Mouse (Mus musculus): ENCODE measurements around the gene Prom1. TPM values are rescaled to one million over a fixed set of nuclear protein-coding genes. Genes with fewer than 3 reads are reported as not detected.
A peak's percentile ranks its signal among the peaks of the same experiment; 100 is the strongest.
"Not testable (repeated sequence)": the region's sequence is repeated elsewhere in the genome, so short reads cannot be mapped to it uniquely, and the experiment has no call there.

Prom1 gene
- total RNA-seq (2021) = 10 to 100 TPM; 17.9 to 18.3 TPM
- long read RNA-seq, experiment 1, transcript Prom1-203 (27 exons, 3,664 nt) = major isoform, 5 of 13 reads
- long read RNA-seq, experiment 1, partial matches to known transcripts = 1 of 13 reads
- long read RNA-seq, experiment 1, other reads (novel, unspliced or antisense) = 7 of 13 reads
- long read RNA-seq, experiment 2, transcript Prom1-203 (27 exons, 3,664 nt) = major isoform, 7 of 12 reads
- long read RNA-seq, experiment 2, partial matches to known transcripts = 0 of 12 reads
- long read RNA-seq, experiment 2, other reads (novel, unspliced or antisense) = 5 of 12 reads

GRCm38 (mm10) chr5:44101231-44102110 is at the start of gene Prom1:
Gene Prom1 (minus strand): TSS chr5:44102032.
- Histone ChIP-seq H3K27ac (peak within 1 kb of the TSS; percentile 75), H3K4me3 (peak within 1 kb of the TSS; percentile 61)
- DNase-seq (ENCODE audit: low spot score in 2 of 2) = no peak
- no peak for TF ChIP-seq CTCF (conservative IDR thresholded peaks at IDR 0.05)

DNA sequence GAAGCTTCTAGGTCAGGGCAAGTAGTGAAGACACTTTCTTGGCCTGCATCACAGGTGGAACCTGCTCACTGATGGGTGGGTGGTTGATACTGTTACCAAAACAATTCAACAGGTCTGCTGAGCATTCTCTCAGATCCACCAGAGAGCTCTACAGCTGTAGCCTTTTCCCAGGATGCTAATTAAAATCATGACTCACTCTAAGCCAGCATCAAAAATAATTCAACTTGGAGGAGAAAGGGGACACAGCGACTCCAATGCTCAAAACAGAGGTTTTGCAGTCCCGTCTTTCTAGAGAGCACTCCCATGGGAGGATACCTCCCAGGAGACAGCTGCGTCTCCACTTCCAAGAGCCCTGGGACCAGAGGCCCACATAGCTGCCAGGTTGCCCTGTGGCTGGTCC is 45.9 kb upstream of the Prom1 start:
- H3K4me3 ChIP-seq = no peak overlapping the region
- no peak for DNase-seq (ENCODE audit: low spot score in 2 of 2)
- no peak overlapping the region for H3K27ac ChIP-seq
- no peak for TF ChIP-seq CTCF (conservative IDR thresholded peaks at IDR 0.05)

- Histone ChIP-seq H3K27ac (no peak overlapping the region), H3K4me3 (no peak overlapping the region)
- TF ChIP-seq CTCF (conservative IDR thresholded peaks at IDR 0.05) = no peak
- DNase-seq (ENCODE audit: low spot score in 2 of 2) = no peak
Measured at GRCm38 (mm10) chr5:44146437-44147332, 44.9 kb upstream of the Prom1 start.

DNA sequence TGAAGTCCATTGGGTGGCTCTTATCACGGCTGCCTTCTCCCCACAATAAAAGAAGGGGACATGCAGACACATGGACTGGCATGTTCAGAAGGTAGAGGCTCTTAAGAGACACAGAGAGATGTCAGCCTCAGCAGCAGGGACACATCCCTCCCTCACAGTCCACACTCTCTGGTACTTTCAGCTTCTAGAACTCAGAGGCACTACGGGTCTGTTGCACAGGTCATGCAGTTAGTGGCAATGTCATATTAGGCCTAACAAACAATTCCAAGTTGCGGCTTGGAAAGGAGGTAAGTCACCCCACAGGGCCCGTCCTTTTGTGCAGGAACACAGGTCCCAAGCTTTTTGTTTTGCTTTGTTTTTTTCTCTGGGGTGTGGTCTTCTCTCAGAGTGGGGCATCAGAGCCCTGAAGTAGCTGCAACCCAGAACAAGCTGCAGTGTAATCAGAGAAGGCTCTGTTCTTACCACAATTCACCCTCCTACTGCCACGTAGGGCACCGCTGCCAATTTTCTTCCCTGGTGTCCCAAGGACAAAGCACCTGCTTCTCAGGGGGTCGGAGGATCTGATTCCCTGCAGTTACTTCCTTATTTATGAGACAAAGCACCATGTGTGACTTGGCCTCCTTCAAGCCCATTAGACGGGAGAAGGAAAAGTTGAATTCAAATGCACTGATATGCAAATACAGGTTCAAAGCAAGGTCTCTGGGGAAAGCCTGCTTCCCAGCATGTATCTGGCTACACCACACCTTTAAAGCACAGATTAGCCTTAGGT is 41.8 kb upstream of the Prom1 start:
- DNase-seq (ENCODE audit: low spot score in 2 of 2) = no peak
- TF ChIP-seq CTCF (conservative IDR thresholded peaks at IDR 0.05) = no peak
- Histone ChIP-seq H3K4me3 (no peak overlapping the region), H3K27ac (no peak overlapping the region)

DNA sequence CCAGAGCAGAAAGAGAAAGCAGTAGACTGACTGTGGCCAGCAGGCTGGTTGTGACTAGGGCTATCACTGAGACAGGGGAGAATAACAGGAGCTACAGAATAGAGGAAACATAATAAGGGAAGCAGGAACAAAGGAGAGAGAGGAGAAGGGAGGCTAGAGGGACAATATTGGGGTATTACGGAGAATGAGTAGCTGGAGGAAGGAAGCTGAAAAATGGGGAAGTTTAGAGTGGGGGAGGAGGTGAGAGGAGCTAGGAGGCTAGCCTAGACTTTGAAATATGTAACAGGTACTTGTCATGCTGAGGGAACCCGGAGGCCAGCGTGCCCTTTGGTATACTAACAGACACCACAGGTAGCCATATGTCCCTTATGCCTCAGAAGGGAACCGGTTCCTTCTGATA is 25.7 kb upstream of the Prom1 start:
- DNase-seq (ENCODE audit: low spot score in 2 of 2) = no peak
- no peak for TF ChIP-seq CTCF (conservative IDR thresholded peaks at IDR 0.05)
- H3K4me3 ChIP-seq = no peak overlapping the region
- no peak overlapping the region for H3K27ac ChIP-seq

GRCm38 (mm10) chr5:44126574-44126973 is 24.7 kb upstream of the Prom1 start:
- not testable (repeated sequence) for DNase-seq (ENCODE audit: low spot score in 2 of 2); H3K4me3 ChIP-seq; H3K27ac ChIP-seq

- H3K27ac ChIP-seq = no peak overlapping the region
- DNase-seq (ENCODE audit: low spot score in 2 of 2) = no peak
- no peak overlapping the region for H3K4me3 ChIP-seq
- no peak for TF ChIP-seq CTCF (conservative IDR thresholded peaks at IDR 0.05)
Measured at GRCm38 (mm10) chr5:44121390-44121789, 19.6 kb upstream of the Prom1 start.

DNA sequence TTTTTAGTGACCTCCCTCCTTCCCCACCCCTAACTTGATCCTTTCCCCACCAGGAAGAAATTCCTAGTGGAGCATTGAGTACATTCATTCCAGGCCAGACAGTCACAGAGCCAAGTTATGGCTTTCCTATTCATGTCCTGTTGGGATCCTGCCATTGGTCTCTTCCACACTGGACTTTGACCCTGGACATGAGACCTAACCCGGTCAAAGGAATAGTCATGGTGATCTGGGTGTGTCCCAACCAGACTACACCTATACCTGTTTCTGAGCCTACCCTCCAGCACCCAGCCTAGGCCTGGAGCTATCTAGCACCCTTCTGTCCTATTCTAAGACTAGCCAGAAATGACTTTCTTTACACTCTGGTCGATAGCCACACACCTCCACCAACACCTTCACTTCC is 11.3 kb upstream of the Prom1 start:
- Histone ChIP-seq H3K27ac (no peak overlapping the region), H3K4me3 (no peak overlapping the region)
- no peak for DNase-seq (ENCODE audit: low spot score in 2 of 2)
- TF ChIP-seq CTCF (conservative IDR thresholded peaks at IDR 0.05) = no peak

- H3K4me3 ChIP-seq = no peak overlapping the region
- DNase-seq (ENCODE audit: low spot score in 2 of 2) = no peak
- no peak for TF ChIP-seq CTCF (conservative IDR thresholded peaks at IDR 0.05)
- no peak overlapping the region for H3K27ac ChIP-seq
Measured at GRCm38 (mm10) chr5:44109121-44109520, 7.3 kb upstream of the Prom1 start.

GRCm38 (mm10) chr5:44108125-44108524 is 6.3 kb upstream of the Prom1 start:
- no peak overlapping the region for H3K27ac ChIP-seq
- no peak for TF ChIP-seq CTCF (conservative IDR thresholded peaks at IDR 0.05)
- H3K4me3 ChIP-seq = no peak overlapping the region
- no peak for DNase-seq (ENCODE audit: low spot score in 2 of 2)

DNA sequence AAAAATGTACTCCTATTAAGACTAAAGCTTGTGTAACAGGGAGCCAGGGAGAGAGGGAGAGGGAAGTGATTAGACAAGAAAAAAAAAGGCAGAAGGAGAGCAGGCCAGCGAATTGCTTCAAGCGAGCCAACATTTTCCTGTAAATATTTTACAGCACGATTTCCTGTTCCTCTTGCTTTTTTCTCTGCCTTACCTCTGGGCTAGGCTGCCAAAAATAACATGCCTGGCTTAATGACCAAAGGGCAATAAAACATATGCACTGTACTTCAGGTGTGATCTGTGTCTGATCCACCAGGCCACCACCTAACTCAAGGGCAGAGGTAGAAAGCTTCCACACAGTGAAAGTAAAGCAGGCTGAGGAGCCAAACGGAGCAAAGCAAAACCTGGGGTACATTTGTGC is 3.4 kb upstream of the Prom1 start:
- no peak overlapping the region for H3K4me3 ChIP-seq
- TF ChIP-seq CTCF (conservative IDR thresholded peaks at IDR 0.05) = no peak
- no peak for DNase-seq (ENCODE audit: low spot score in 2 of 2)

GRCm38 (mm10) chr5:44104686-44105085 is 2.9 kb upstream of the Prom1 start:
- no peak overlapping the region for H3K27ac ChIP-seq
- DNase-seq (ENCODE audit: low spot score in 2 of 2) = no peak
- no peak for TF ChIP-seq CTCF (conservative IDR thresholded peaks at IDR 0.05)
- H3K4me3 ChIP-seq = no peak overlapping the region

More for the DNA sequence above, 3.4 kb upstream of the Prom1 start:
- H3K27ac ChIP-seq = no peak overlapping the region

Measured in layer of hippocampus, adult 2 months (tissue).